Mouse (Mus musculus) heart, adult 9 months (tissue): ENCODE results near the gene Rngtt.
"Not testable (repeated sequence)": the region's sequence is repeated elsewhere in the genome, so short reads cannot be mapped to it uniquely, and the experiment has no call there.

ENCODE experiments used
- DNase-seq, 2 experiments: peaks; one replicate each; pipeline ENCODE4 v3.0.0; 2022; ENCODE audit warnings: low spot score in 2 of 2

The Rngtt gene

GRCm38 (mm10) chr4:33310840-33311437 lies 828 bp downstream of the Rngtt start:
- DNase-seq = no peak

- DNase-seq = not testable (repeated sequence)
These were observed 4.0 kb downstream of the Rngtt start for GRCm38 (mm10) chr4:33314150-33314549.

DNA sequence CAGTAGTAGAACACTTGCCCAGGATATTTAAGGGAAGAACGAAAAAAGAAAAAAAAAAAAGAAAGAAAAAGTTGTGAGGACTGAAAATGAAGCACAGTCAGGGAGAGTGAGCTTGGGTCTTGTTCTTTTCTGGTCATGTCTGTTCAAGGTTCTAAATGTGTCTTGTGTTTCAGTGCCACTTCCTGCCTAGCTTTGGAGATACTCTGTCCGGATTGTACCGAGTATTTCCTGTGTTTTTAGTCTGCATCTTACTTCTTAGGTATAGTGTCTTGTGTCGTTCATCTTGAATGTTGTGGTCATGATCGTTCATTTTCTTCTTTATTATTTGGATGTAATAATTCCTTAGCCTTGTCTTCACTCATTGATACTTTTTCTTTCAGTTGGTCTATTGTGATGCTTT lies 5.7 kb downstream of the Rngtt start:
- no peak for DNase-seq

- no peak for DNase-seq
These were observed 21.0 kb downstream of the Rngtt start for GRCm38 (mm10) chr4:33331147-33331546.

DNA sequence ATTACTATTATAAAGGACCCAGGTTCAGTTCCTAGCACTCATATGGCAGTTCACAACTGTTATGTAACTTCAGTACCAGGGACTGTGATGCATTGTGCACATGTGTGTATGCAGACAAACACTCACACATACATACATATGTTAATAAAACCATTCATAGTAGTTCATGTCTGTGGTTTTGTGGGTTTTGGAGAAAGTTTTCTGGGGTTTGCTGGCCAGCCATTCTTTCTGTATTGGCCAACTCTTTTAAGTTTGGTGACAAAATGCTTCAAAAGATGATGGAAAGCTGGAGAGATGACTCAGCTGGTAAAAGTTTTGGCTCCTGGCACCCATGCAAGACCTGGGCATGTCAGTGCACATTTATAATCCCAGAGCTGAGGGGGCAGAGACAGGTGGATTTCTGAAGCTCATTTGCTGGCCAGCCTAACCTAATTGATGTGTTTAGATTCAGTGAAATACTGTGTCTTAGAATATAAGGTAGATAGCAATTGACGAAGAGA lies 22.9 kb downstream of the Rngtt start:
- no peak for DNase-seq

- DNase-seq = no peak
These were observed 27.9 kb downstream of the Rngtt start for GRCm38 (mm10) chr4:33337999-33338398.

GRCm38 (mm10) chr4:33342877-33343731 lies 33.0 kb downstream of the Rngtt start:
- no peak for DNase-seq

- DNase-seq = no peak
These were observed 33.6 kb downstream of the Rngtt start for GRCm38 (mm10) chr4:33343732-33344057.

DNA sequence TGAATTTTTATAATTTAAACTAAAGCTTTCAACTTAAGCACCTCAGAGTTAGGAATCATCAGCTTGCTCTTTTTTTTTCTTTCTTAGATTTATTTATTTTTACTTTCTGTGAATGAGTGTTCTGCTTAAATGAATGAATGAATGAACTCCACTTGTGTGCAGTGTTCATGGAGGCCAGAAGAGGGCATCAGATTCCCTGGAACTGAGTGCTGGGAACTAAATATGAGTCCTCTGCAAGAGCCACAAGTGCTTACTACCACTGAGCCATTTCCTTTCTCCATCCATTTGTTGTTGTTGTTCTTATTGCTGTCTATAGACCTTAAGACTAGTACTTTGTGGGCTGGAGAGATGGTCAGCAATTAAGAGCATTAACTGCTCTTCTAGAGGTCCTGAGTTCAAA lies 53.3 kb downstream of the Rngtt start:
- DNase-seq = no peak

GRCm38 (mm10) chr4:33374916-33375315 lies 64.8 kb downstream of the Rngtt start:
- DNase-seq = no peak

GRCm38 (mm10) chr4:33377642-33378041 lies 67.5 kb downstream of the Rngtt start:
- no peak for DNase-seq

DNA sequence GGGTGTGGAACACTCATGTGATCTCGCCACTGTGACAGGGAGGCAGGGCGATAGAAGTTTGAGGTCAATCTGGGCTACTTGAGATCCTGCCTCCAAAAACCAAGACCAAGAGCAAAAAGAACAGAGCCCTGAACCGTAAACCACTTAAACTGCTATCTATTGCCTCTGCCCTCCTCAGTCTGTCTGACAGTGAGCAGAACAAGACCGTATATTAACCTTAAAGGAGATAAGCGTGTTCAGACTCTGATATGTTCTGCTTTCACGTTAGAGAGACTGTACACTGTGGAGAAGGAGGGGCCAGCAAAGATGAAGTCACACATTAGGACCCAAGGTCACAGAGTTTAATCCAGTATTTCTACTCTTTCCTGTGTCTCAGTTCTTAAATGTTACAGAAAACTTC lies 68.8 kb downstream of the Rngtt start:
- no peak for DNase-seq

GRCm38 (mm10) chr4:33388899-33389298 lies 78.8 kb downstream of the Rngtt start:
- no peak for DNase-seq

GRCm38 (mm10) chr4:33390660-33391059 lies 80.5 kb downstream of the Rngtt start:
- DNase-seq = no peak

DNA sequence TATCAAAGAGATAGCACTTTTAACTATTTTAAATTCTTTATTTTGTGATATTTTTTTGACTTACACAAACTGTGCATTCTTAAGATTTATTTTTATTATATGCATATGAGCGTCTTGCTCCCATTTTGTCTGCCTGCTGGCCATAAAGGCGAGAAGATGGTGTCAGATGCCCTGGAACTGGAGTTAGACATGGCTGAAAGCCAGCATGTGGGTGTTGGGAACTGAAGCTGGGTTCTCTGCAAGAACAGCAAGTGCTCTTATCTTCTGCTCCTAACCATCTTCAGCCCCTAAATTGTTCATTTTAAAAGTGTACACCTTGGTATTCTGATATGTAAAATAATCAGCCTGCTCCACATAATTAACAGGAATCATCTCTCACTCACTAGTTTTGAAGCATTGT lies 83.3 kb downstream of the Rngtt start:
- DNase-seq = no peak

GRCm38 (mm10) chr4:33396222-33397176 lies 86.4 kb downstream of the Rngtt start:
- peak; percentile 67 to 82 for DNase-seq

GRCm38 (mm10) chr4:33405723-33406293 lies 95.7 kb downstream of the Rngtt start:
- no peak for DNase-seq

DNA sequence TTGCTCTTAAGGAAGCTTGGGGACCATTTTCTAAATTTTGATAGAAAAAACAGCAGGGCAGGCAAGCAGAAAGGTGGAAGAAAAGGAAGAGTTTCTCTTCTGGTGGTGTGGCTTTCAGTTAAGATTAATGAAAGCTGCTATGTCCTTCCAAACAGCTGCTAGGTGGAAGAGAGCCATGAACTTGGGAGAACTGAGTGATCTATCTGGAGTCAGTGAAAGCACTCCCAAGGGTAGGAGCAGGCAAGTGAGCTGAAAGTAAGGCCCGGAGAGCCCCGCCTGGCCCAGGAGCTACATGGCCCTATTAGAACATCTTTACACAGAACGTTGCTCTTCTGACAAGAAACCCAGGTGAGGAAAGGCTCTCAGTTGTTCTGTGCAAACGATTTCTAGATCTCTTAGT lies 103.7 kb downstream of the Rngtt start:
- peak; percentile 63 to 71 for DNase-seq

DNA sequence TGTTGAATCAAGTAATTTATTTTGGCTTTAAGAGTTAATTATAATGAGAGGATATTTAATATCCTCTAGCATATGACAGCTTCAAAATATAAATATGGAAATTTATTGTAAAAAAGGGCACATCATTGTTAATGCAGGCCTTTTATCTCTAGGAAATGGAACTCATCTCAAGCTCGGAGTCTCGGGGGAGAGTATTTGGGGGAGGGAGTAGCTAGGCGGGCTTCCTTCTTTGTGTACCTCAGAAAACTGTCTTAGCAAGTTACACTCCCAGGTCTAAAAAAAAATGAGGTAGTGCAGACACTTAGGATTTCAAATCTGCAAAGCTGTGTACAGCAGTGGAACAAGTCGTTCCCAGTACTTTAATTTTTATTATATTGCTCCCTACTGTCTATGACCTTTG lies 104.7 kb downstream of the Rngtt start:
- no peak for DNase-seq

DNA sequence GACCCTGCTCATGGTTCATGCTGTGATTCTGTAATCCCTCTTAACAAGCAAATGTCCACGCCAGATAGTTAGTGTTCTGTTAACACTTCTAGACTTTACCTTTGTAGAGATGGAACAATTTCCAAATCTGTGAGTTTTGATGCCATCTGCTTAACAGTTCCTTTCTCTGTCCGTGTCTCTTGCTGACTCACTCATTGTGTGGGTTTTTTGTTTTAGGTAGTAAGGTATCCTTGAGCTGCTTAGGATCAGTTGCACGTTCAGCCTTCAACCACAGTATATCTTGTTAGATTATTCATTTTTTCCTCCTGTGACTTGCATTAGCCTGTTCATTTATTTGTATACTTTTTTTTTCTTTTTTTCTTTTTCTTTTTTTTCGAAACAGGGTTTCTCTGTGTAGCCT lies 107.3 kb downstream of the Rngtt start:
- no peak for DNase-seq

DNA sequence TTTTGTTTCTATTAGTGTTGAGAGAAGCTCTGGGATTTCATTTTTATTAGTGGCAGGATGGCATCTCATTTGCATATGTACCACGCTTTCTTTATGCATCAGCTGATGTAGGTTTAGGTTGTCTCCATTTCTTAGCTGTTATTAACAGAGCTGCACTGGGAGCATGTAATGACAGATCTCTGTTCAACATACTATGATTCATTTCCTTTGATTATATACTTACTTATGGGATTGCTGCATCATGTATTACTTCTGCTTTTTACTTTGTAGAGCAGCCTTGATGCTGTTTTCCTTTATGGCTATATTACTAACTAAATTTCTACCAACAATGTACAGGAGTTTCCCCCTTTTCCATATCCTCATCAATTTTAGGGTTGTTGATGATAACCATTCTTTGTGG lies 109.5 kb downstream of the Rngtt start:
- no peak for DNase-seq

- no peak for DNase-seq
These were observed 118.7 kb downstream of the Rngtt start for GRCm38 (mm10) chr4:33428856-33429255.
